Mouse (Mus musculus) kidney, postnatal 0 days (tissue): ENCODE data around the gene Rad21l. TPM values are rescaled to one million over a fixed set of nuclear protein-coding genes. Genes with fewer than 3 reads are reported as not detected.

ENCODE experiments used
- ATAC-seq: fragments of 200-750 bp; cut with Nextera tagmentation; replicated peaks from 2 replicates; pipeline ENCODE4 v1.8.0; 2017; ENCODE audit warnings: low read depth, moderate number of reproducible peaks, moderate TSS enrichment, moderate library complexity; ENCODE audit not compliant: low FRiP score
- DNase-seq: peaks from one replicate; pipeline ENCODE4 v3.0.0-alpha.2; 2016; ENCODE audit warnings: low spot score
- H3K27ac ChIP-seq: fragments of 300-500 bp; sonication (generic); 2 replicates; pipeline ENCODE4 v1.5.1; 2014; ENCODE audit warnings: mild to moderate bottlenecking
- H3K27me3 ChIP-seq: fragments of 300-500 bp; sonication (generic); 2 replicates; pipeline ENCODE4 v1.6.1; 2014; ENCODE audit warnings: low read length, mixed read lengths; ENCODE audit not compliant: insufficient read depth
- H3K36me3 ChIP-seq: fragments of 300-500 bp; sonication (generic); 2 replicates; pipeline ENCODE4 v1.6.1; 2014; ENCODE audit warnings: low read length, mixed read lengths; ENCODE audit not compliant: insufficient read depth
- H3K4me1 ChIP-seq: fragments of 300-500 bp; sonication (generic); replicated peaks from 2 replicates; pipeline ENCODE4 v1.6.1; 2014; ENCODE audit warnings: antibody characterized with exemption, low read length, mixed read lengths; ENCODE audit not compliant: insufficient read depth
- H3K4me2 ChIP-seq: fragments of 300-500 bp; sonication (generic); 2 replicates; pipeline ENCODE4 v1.6.1; 2014; ENCODE audit warnings: mild to moderate bottlenecking, low read length, moderate library complexity, mixed read lengths
- H3K4me3 ChIP-seq: fragments of 300-500 bp; sonication (generic); replicated peaks from 2 replicates; pipeline ENCODE4 v1.5.1; 2014; ENCODE audit warnings: low read depth, low read length
- H3K9ac ChIP-seq: fragments of 300-500 bp; sonication (generic); 2 replicates; pipeline ENCODE4 v1.6.1; 2014; ENCODE audit warnings: low read depth, low read length
- H3K9me3 ChIP-seq: fragments of 300-500 bp; sonication (generic); replicated peaks from 2 replicates; pipeline ENCODE4 v1.6.1; 2016; ENCODE audit warnings: low read length, inconsistent platforms, mixed read lengths
- CTCF ChIP-seq: IDR thresholded peaks from 2 replicates; pipeline ENCODE4 v1.5.1; 2016; ENCODE audit warnings: antibody characterized with exemption, low read depth, mild to moderate bottlenecking, moderate library complexity
- WGBS: fragments of 180-500 bp; shearing (Covaris S2); extraction: QIAGEN DNeasy Blood & Tissue Kit; methylation state at CpG from one replicate; pipeline ENCODE4 v1.1.7; 2014; 5-methylcytosine and 5-hydroxymethylcytosine counted together
- polyA plus RNA-seq: library from polyadenylated mRNA; unstranded; fragments of >200 nt; fragmentation: Nextera tagmentation; extraction: Ambion mirVana; gene quantifications from 2 replicates; pipeline ENCODE4 v1.2.1, GENCODE M21; 2015

Gene Rad21l
- polyA plus RNA-seq, 1 experiment from 2014 or later = not detected

DNA sequence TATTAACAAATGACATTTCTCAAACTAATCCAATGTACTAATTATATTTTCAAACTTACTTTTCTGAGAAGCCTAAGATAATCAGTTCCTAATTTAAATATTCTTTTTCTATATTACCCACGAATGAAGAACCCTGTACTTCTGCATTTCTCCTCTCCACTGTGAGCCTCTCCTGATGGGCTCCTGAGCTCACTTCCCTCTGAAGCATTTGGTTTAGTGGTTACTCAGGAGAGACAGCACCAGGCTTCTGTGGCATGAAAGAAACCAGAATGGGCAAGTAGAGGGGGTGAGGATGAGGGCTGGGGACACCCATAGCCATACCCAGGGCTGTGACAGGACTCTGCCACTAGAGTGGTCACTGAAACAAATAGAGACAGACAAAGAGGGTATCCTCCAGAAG is 16.3 kb downstream of the Rad21l start:
- H3K4me2 ChIP-seq = no peak overlapping the region
- DNase-seq = no peak
- WGBS = 72% methylated on average over 1 of the region's 1 CpGs
- no peaks in the 10 kb centered on the region for H3K27me3 ChIP-seq
- H3K9me3 ChIP-seq = no peaks in the 10 kb centered on the region
- H3K4me3 ChIP-seq = no peak overlapping the region
- no peaks in the 10 kb centered on the region for H3K4me1 ChIP-seq
- no peak for TF ChIP-seq CTCF
- no peak overlapping the region for H3K9ac ChIP-seq
- ATAC-seq = no peak
- no peak overlapping the region for H3K27ac ChIP-seq
- H3K36me3 ChIP-seq = no peaks in the 10 kb centered on the region

DNA sequence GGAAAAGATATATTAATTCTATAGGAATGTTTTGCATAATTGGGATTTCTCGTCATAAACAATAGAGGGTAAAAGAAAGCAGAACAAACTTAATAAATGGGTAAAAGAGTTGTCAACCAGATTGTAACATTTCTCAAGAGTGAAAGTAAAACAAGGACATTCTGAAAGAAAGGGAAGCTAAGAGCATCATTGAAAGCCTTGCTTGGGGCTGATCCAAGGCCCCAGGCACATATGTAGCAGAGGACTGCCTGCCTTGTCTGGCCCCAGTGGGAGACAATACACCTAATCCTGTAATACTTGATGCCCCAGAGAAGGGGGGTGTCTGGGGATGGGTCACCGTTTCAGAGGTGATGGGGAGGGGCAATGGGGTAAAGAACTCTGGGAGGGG is 32.3 kb downstream of the Rad21l start:
- DNase-seq (no peak), ATAC-seq (no peak)
- Histone ChIP-seq H3K4me2 (no peak overlapping the region), H3K4me1 (0 out of 2 replicates have a peak, but pooled peaks cover 2% of the 10 kb centered on the region), H3K4me3 (no peak overlapping the region), H3K9me3 (no peaks in the 10 kb centered on the region), H3K27me3 (peaks cover 15% of the 10 kb centered on the region; the same call in 1 of the 2 replicates), H3K9ac (no peak overlapping the region), H3K27ac (no peak overlapping the region), H3K36me3 (no peaks in the 10 kb centered on the region)
- 79% methylated on average over 2 of the region's 2 CpGs for WGBS
- TF ChIP-seq CTCF = no peak

DNA sequence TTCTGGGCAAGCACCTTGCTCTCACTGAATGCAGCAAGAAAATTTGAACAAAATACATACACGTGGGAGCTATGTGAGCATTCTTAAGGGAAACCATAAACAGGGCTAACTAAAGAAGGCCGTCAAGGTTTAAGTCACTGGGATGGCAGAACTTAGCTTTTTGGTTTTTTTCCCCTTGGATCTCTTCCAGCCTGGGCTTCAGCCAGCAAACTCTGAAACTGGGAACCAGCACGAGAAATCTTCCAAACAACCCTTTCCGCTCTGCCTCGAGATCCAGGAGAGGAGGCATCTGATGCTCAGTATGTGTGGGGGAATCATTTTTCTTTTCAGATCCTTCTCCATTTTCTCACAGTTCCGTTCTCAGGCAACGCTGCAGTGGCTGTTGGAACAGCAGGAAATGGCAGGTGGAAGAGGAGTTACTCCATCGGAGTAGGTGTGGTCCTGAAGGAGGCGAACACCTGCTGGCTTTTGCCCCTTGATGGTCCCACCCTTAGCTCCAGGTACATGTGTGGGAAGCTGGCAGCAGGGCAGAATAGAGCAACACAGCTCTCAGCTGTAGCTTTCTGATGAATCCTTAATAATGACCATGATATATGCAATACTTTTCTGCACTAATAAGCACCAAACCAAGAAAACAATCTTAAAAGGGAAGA is 32.8 kb downstream of the Rad21l start:
- H3K4me1 ChIP-seq = 0 out of 2 replicates have a peak, but pooled peaks cover 2% of the 10 kb centered on the region
- no peak overlapping the region for H3K27ac ChIP-seq
- H3K36me3 ChIP-seq = no peaks in the 10 kb centered on the region
- H3K27me3 ChIP-seq = peaks cover 15% of the 10 kb centered on the region; the same call in 1 of the 2 replicates
- no peak for TF ChIP-seq CTCF
- 60% methylated on average over 9 of the region's 9 CpGs for WGBS
- DNase-seq (no peak), ATAC-seq (no peak)
- no peak overlapping the region for H3K4me3 ChIP-seq
- no peak overlapping the region for H3K9ac ChIP-seq
- no peak overlapping the region for H3K4me2 ChIP-seq
- no peaks in the 10 kb centered on the region for H3K9me3 ChIP-seq

DNA sequence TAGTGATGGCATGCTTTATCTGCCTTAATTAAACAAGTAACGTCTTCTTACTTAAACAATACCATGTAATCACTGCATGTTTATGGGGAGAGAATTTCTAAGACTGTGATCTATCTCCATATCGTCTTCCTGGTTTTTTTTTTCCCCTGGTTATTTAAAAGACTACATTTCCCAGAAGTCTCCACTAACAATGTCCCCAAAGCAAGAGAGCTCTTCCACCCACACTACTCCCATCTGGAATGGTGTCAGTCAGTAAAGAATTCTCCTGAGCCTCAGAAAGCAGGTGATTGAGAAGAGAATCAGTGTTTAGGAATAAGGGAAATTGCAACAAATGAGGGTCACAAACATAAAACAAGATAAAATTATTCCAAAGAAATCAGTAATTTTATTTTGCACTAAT is 33.4 kb downstream of the Rad21l start:
- WGBS = 33% methylated on average over 2 of the region's 2 CpGs
- no peak for ATAC-seq
- TF ChIP-seq CTCF = no peak

DNA sequence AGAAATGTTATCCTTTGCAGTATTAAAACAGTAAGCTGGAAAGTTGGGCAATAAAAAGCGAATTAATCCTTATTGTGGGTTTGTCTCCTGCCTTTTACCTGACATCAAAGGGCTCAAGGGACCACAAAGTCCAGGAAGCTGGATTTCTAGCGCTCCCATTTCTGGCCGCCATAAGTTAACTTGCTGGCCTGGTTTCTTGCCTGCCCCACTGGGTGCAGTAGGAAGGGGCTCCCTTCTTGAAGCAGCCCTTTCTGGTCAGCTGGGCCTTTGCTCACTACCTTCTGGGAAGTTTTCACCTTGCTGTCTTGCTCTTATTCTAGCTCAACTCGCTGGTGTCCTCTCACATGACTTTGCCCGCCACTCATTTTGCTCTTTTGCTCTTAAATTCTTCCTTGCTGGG is 35.4 kb downstream of the Rad21l start:
- WGBS = 40% methylated on average over 5 of the region's 5 CpGs
- H3K4me2 ChIP-seq = no peak overlapping the region

More for the DNA sequence above, 33.4 kb downstream of the Rad21l start:
- DNase-seq = peak; percentile 15
- H3K27me3 ChIP-seq = peaks cover 15% of the 10 kb centered on the region; the same call in 1 of the 2 replicates
- H3K9me3 ChIP-seq = no peaks in the 10 kb centered on the region
- H3K27ac ChIP-seq = no peak overlapping the region
- H3K4me2 ChIP-seq = no peak overlapping the region
- H3K4me3 ChIP-seq = no peak overlapping the region
- no peak overlapping the region for H3K9ac ChIP-seq
- H3K4me1 ChIP-seq = 0 out of 2 replicates have a peak, but pooled peaks cover 2% of the 10 kb centered on the region
- no peaks in the 10 kb centered on the region for H3K36me3 ChIP-seq

DNA sequence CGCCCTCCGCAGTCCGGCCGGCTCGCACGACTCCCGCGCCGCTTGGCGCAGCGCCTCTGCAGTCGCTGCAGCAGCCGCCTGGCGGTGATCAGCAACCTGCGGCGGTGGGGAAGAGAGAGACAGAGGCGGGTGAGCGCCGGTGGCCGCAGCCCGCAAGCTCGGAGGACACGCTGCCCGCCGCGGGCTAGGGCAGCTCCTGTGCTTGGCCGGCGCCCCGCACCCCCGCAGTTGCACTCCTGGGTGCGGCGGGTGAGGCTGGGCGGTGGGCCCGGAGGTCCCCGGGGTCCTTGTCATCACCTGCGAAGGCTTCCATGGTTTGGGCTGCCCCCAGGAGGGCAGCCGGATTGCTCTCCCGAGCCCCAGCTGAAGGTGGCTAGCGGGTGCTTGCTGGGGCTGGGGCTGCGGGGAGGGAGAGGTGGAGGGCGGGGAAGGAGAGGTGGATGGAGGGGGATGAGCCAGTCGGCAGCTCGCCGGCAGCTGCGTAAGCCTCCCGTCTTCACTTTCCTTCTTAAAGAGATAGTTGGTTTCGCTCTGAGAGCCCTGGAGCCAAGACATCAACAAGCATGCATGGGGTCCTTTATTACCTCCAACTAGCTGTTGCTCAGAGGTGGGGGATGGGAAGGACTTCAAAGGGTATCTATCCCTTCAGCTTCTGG is 36.0 kb downstream of the Rad21l start, which contains the start of gene Snph:
Gene Snph, minus strand, starts transcription at position 435 of the 656 bp plus-strand sequence.
- under 1% methylated on average over 43 of the region's 47 CpGs for WGBS

More for the DNA sequence above, 35.4 kb downstream of the Rad21l start:
- H3K9me3 ChIP-seq = no peaks in the 10 kb centered on the region
- no peak for ATAC-seq
- H3K36me3 ChIP-seq = no peaks in the 10 kb centered on the region
- no peak overlapping the region for H3K27ac ChIP-seq
- peaks cover 15% of the 10 kb centered on the region; the same call in 1 of the 2 replicates for H3K27me3 ChIP-seq
- no peak overlapping the region for H3K9ac ChIP-seq
- H3K4me1 ChIP-seq = 0 out of 2 replicates have a peak, but pooled peaks cover 2% of the 10 kb centered on the region
- H3K4me3 ChIP-seq = no peak overlapping the region
- DNase-seq = no peak
- TF ChIP-seq CTCF = no peak

More for the DNA sequence above, 36.0 kb downstream of the Rad21l start, which contains the start of gene Snph:
- peak; percentile 59 for TF ChIP-seq CTCF
- Histone ChIP-seq H3K27ac (no peak within 1 kb of the TSS), H3K36me3 (no peaks in the 10 kb centered on the region), H3K27me3 (peaks cover 15% of the 10 kb centered on the region; the same call in 1 of the 2 replicates), H3K4me1 (0 out of 2 replicates have a peak, but pooled peaks cover 2% of the 10 kb centered on the region), H3K4me2 (peak within 1 kb of the TSS; percentile 100), H3K9me3 (no peaks in the 10 kb centered on the region), H3K4me3 (peak within 1 kb of the TSS; percentile 60), H3K9ac (peak within 1 kb of the TSS; percentile 55)
- DNase-seq (peak; percentile 62), ATAC-seq (peak; percentile 74)
